Comparison of ENCODE assay signal across 15 mouse cellular contexts in the genomic region with DNA sequence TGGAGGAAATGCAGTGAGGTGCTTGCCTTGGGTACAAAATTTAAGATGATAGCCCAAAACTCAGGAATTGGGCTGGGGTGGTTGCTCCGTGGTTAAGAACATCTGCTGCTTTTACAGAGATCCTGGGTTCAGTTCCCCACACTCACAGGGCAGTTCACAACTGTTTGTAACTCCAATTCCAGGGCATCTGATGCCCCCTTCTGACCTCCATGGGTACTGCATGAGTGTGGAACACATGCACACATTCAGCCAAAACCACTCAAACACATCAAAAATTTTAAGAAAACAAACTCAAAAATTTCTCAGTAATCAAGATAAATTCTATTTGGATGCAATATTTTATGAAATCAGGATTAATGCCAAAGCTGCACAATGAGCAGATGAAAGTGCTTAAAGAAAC.
DNase-seq lines count a peak whose midpoint lies in the region; ATAC-seq and TF ChIP-seq lines count a peak whose summit lies in the region.
"Had no signal": no experiment of that assay in that cellular context is flagged by ENCODE, and none has a peak within 500 bp of the region (broad histone marks: within the 10 kb centered on the region; RNA-seq: fewer than 3 reads in every experiment).

No protein-coding gene starts in this region.

- H3K9ac ChIP-seq in heart, adult 2 months (ENCODE audit: low read depth, low read length), result no peak overlapping the region
- no peak overlapping the region for H3K9ac ChIP-seq in lung, embryonic 14.5 days
- H3K9ac ChIP-seq: forebrain, embryonic 15.5 days; lung, embryonic 15.5 days; midbrain, embryonic 13.5 days; neural tube, embryonic 13.5 days had no signal

- DNase-seq in heart, adult 2 months, result no peak
- DNase-seq in heart, postnatal 10 days, result no peak
- no peak for DNase-seq in lung, embryonic 14.5 days
- DNase-seq in lung, postnatal 14 days, result no peak
- peak; percentile 7 for DNase-seq in induced T-regulatory cell, adult 2 months (ENCODE audit: low read depth)
- DNase-seq in adrenal gland, postnatal 10 days, result no peak
- DNase-seq in midbrain, embryonic 10.5 days (ENCODE audit: low spot score), result no peak
- DNase-seq: gastrocnemius, postnatal 10 days; kidney, adult 18-20 months had no signal

- no peak overlapping the region for H3K4me3 ChIP-seq in heart, adult 2 months
- H3K4me3 ChIP-seq in lung, embryonic 14.5 days (ENCODE audit: low read depth, low read length), result no peak overlapping the region
- H3K4me3 ChIP-seq in E14TG2a.4 (replicated peaks; ENCODE audit: low read length), result no peak overlapping the region
- no peak overlapping the region for H3K4me3 ChIP-seq in midbrain, embryonic 10.5 days
- H3K4me3 ChIP-seq: forebrain, embryonic 15.5 days; lung, embryonic 15.5 days; midbrain, embryonic 13.5 days; neural tube, embryonic 13.5 days had no signal

- no peaks in the 10 kb centered on the region for H3K79me2 ChIP-seq in heart, adult 2 months (replicated peaks; ENCODE audit: control insufficient read depth, insufficient read depth, low read length)

- TF ChIP-seq CTCF in heart, adult 2 months (IDR thresholded peaks at IDR 0.05), result peak; percentile 58
- peak; percentile 19; the same call in 1 of the 2 replicates for TF ChIP-seq CTCF in lung, embryonic 14.5 days (IDR thresholded peaks at IDR 0.05; ENCODE audit: low read depth)
- TF ChIP-seq CTCF in E14TG2a.4 (conservative IDR thresholded peaks at IDR 0.05; ENCODE audit: low read length), result peak; percentile 41

- no peak overlapping the region for H3K4me2 ChIP-seq in lung, embryonic 14.5 days
- H3K4me2 ChIP-seq: forebrain, embryonic 15.5 days; heart, embryonic 11.5 days; lung, embryonic 15.5 days; midbrain, embryonic 13.5 days; neural tube, embryonic 13.5 days had no signal

- H3K9me3 ChIP-seq in lung, embryonic 14.5 days (ENCODE audit: low read depth, low read length), result no peaks in the 10 kb centered on the region
- H3K9me3 ChIP-seq in E14TG2a.4 (ENCODE audit: low read length), result no peaks in the 10 kb centered on the region
- H3K9me3 ChIP-seq in midbrain, embryonic 10.5 days (replicated peaks), result no peaks in the 10 kb centered on the region
- H3K9me3 ChIP-seq: forebrain, embryonic 15.5 days; lung, embryonic 15.5 days; midbrain, embryonic 13.5 days; neural tube, embryonic 13.5 days had no signal

- no peak for TF ChIP-seq EP300 in heart, adult 2 months (IDR thresholded peaks at IDR 0.05; ENCODE audit: insufficient read depth, low read depth, low read length)

- no peaks in the 10 kb centered on the region for H3K27me3 ChIP-seq in heart, adult 2 months (ENCODE audit: control insufficient read depth, insufficient read depth, low read length)
- H3K27me3 ChIP-seq in lung, embryonic 14.5 days (ENCODE audit: insufficient read depth, low read length), result no peaks in the 10 kb centered on the region
- H3K27me3 ChIP-seq in E14TG2a.4 (ENCODE audit: insufficient read depth, low read length), result no peaks in the 10 kb centered on the region
- 0 out of 2 replicates have a peak, but pooled peaks cover 11% of the 10 kb centered on the region for H3K27me3 ChIP-seq in midbrain, embryonic 10.5 days (ENCODE audit: low read depth, poor library complexity, severe bottlenecking)
- H3K27me3 ChIP-seq: forebrain, embryonic 15.5 days; lung, embryonic 15.5 days; midbrain, embryonic 13.5 days; neural tube, embryonic 13.5 days had no signal

- H3K36me3 ChIP-seq in heart, adult 2 months (ENCODE audit: control insufficient read depth, insufficient read depth, low read length), result no peaks in the 10 kb centered on the region
- no peaks in the 10 kb centered on the region for H3K36me3 ChIP-seq in lung, embryonic 14.5 days (ENCODE audit: insufficient read depth)
- no peaks in the 10 kb centered on the region for H3K36me3 ChIP-seq in E14TG2a.4 (ENCODE audit: insufficient read depth, low read length)
- no peaks in the 10 kb centered on the region for H3K36me3 ChIP-seq in midbrain, embryonic 10.5 days
- H3K36me3 ChIP-seq: forebrain, embryonic 15.5 days; lung, embryonic 15.5 days; midbrain, embryonic 13.5 days; neural tube, embryonic 13.5 days had no signal

- no peak for TF ChIP-seq POLR2A in heart, adult 2 months (IDR thresholded peaks at IDR 0.05; ENCODE audit: insufficient read depth, low read depth, low read length)

- peaks cover 6% of the 10 kb centered on the region for H3K4me1 ChIP-seq in heart, adult 2 months (ENCODE audit: control insufficient read depth, insufficient read depth, low read length)
- no peaks in the 10 kb centered on the region for H3K4me1 ChIP-seq in lung, embryonic 14.5 days (ENCODE audit: insufficient read depth)
- no peaks in the 10 kb centered on the region for H3K4me1 ChIP-seq in E14TG2a.4 (replicated peaks; ENCODE audit: low read depth, low read length)
- no peaks in the 10 kb centered on the region for H3K4me1 ChIP-seq in midbrain, embryonic 10.5 days
- H3K4me1 ChIP-seq: forebrain, embryonic 15.5 days; neural tube, embryonic 13.5 days had no signal

- intact Hi-C loops in heart, adult 2 months (cut with DNase I), result loop anchor here (10.0 kb wide), 1 partner anchor 486 kb away; no protein-coding TSS in a partner anchor
- intact Hi-C loops in heart, postnatal 10 days (cut with DNase I), result no loop called here

- H3K27ac ChIP-seq in heart, adult 2 months, result no peak overlapping the region
- H3K27ac ChIP-seq in lung, embryonic 14.5 days (ENCODE audit: low read depth), result no peak overlapping the region
- no peak overlapping the region for H3K27ac ChIP-seq in midbrain, embryonic 10.5 days (replicated peaks)
- H3K27ac ChIP-seq: forebrain, embryonic 15.5 days; lung, embryonic 15.5 days; midbrain, embryonic 13.5 days; neural tube, embryonic 13.5 days had no signal

- no peak for ATAC-seq in lung, embryonic 14.5 days (ENCODE audit: insufficient read depth)
- ATAC-seq: forebrain, embryonic 15.5 days; midbrain, embryonic 13.5 days had no signal

- WGBS in heart, adult 2 months, result 94% methylated on average over 1 of the region's 1 CpGs
- WGBS in lung, embryonic 14.5 days, result 67% methylated on average over 1 of the region's 1 CpGs
- WGBS in midbrain, embryonic 10.5 days, result 68% methylated on average over 1 of the region's 1 CpGs
